Mouse (Mus musculus): ENCODE results near the gene Fv1.

Gene Fv1

DNA sequence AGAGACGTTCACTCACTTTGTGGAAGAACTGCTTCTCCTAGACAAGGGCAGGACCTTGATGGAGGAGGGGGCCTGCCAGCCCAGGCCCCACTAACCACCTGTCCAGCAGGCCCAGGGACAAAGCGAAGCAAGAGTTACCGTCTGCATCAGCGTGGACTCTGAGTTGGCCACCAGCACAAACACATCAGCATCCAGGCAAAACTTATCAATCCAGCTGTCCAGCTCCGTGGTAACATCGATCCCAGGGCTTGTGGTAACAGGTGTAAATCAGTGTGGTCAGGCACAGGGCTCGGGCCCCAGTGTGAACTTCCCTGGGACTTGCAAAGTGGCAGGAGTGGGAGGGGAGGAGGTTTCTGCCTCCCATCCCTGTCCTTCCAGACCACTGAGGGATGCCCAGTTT is 18.5 kb downstream of the Fv1 start:
- no peak for DNase-seq

- no peak for DNase-seq
These were observed 19.5 kb downstream of the Fv1 start for GRCm38 (mm10) chr4:147888237-147888636.

DNA sequence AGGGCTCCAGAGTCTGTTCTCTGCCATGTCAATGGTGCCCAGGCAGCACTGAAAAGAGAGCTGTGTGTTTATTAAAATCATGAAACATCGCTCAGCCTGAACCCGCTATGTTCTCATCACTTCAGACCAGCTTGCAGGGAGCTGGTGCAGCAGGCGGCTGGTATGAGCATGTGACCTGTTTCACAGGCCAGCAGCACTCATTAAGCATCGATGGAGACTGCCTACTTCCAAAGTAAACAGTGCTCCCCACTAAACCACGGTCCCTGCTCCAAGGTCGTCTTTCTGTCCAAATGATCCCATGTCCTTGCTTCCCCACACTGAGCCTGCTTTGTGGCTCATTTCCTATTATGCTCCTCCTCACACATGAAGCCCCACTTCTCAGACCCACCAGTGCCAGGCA is 21.6 kb downstream of the Fv1 start:
- DNase-seq, result no peak

DNA sequence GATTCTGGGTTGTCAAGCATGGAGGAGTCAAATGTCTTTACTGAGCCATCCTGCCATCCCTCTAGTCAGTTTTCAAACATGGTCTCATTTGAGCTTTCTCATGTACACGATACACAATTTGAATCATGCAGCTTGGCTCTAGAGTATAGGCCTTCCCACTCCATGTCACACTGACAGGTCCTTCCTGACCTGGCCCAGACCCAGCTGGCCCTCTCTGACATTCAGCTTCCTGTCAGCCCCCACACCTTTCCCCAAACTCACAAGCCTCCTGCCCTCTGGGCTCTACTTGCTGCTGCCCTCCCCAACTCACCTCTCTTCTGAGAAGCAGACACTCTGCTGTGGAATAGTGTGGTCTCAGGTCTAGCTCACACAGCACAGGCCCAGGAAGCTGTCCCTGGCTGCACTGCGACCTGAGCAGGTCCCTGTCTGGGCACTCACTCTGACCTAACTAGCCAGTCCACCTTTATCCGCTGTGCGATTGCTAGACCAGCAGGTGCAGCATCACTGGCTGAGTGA is 27.1 kb downstream of the Fv1 start:
- no peak for DNase-seq

DNA sequence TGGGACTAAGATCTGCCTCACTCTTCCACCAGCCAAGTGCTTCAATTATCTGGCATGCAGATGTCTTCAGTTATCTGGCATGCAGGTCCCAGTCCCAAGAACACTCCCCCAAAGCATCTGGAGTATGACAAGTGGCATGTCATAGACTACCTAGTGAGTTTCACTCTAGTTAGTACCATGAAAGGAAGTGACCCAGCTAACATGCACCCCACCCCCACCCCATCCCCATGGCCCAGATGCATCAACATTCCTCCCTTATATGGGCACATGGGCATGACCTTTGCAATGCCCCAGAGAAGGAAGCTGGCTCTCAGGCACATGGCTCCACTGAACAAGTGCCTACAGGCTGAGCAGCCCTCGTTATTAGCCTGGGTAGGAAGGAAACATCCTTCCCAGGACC is 27.6 kb downstream of the Fv1 start:
- no peak for DNase-seq

DNA sequence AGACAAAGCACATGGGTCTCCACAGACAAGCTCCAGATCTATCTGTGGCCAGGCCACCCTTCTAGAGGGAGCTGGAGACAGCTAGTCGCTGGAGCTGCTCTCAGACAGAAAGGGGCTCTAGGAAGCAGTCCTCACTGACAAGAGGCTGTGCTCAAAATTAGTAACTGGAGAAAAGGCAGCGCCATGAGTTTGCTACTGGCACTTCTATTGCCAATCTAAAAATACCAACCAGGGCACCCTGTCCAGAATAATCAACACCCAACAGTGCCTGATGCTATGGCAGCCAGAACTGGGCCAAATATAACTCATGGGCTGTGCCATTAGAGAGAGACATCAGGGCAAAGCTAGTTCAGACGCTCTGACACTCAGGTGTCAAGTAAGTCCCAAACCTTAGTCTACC is 28.6 kb downstream of the Fv1 start:
- DNase-seq, result no peak

GRCm38 (mm10) chr4:147900452-147900851 is 31.7 kb downstream of the Fv1 start:
- no peak for DNase-seq

DNA sequence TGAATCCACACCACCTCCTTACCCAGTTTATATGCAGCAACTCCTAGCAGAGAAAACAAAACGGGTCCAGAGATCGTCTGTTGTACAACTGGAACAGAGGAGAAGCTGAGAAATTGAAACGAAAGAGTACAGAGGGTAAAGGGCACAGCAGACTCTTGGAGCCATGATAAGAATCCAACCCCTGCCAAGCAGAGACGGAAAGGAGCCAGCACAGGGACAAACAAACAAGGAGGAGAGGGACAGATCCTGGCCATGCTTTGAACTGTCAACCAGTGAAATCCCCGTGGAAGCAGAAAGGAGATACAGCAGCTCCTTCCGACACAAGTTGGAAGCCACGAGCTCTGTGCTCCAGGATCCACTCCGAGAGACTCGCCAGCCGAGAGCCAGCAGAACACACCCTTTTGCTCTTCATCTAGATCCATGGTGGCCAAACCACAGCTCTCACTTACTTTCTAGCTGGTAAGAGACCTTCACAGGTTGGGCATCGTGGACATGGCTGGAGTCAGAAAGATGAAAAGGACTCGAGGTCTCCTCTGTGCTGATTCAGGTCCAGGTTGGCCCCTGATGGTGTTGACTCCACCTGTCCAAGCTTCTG is 34.2 kb downstream of the Fv1 start:
- no peak for DNase-seq

DNA sequence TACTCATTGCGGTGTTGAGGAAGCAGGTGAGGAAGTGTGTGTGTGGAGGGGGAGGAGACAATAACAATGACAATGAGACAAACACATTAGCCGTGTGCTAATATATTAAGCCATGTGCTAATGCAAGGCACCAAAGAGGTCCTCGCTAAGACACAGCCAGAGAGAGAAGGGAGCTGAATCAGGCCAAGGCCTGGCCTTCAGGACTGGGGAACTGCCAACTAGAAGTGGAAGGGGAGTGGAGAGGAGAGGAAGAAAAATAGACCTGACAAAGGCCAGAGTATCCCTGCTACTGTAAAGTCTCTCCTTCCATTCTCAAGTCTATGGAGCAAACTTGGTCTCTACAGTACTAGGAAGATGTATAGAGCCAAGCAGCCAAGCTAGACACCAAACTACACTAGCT is 34.8 kb downstream of the Fv1 start:
- DNase-seq, result no peak

GRCm38 (mm10) chr4:147904313-147905089 is 35.7 kb downstream of the Fv1 start, which contains the start of gene Mfn2:
Gene Mfn2, minus strand, starts transcription at chr4:147904704.
- DNase-seq, result peak; percentile 93

- no peak for DNase-seq
These were observed 36.4 kb downstream of the Fv1 start for GRCm38 (mm10) chr4:147905090-147905659.

GRCm38 (mm10) chr4:147906230-147906629 is 37.5 kb downstream of the Fv1 start:
- DNase-seq, result no peak

GRCm38 (mm10) chr4:147909486-147909885 is 40.7 kb downstream of the Fv1 start:
- no peak for DNase-seq

DNA sequence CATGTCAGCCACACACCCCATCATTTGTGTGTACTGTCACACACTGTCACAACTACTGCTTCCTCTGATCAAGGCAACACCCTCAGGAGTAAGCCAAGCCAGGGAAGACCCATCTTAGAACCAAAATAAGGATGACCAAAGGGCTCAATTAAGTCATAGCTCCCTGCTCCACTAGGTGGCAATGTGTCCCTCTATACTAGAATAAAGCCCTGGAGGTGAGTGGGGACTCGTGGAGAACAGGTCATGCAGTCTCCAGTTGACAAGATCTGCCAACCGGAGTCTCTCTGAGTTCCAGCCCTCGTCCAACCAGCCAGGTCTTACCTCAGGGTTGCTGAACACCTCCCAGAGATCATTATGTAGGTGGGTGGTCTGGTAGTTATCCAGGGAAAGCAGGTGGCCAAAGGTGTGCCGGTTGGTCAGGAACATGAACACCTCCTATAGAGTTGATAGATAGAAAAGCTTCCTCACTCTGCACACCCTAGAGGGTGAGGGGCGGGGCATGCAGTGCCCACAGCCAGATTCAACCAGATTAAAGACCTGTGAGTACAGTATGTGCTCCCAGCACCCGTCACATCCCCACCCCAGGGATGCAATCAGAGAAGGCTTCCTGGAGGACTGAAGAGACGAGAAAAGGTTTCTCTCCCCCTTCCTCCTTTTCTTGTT is 49.8 kb downstream of the Fv1 start:
- peak; percentile 60 for DNase-seq
